Mouse (Mus musculus) cerebellum, adult 11-12 months (tissue): ENCODE measurements around the gene Tbx10.
"Not testable (repeated sequence)": the region's sequence is repeated elsewhere in the genome, so short reads cannot be mapped to it uniquely, and the experiment has no call there.

Experiments used
- DNase-seq: peaks from one replicate; pipeline ENCODE4 v3.0.0; 2022

Gene Tbx10

GRCm38 (mm10) chr19:3992416-3992815, at the start of gene Tbx10:
Tbx10 (plus strand) TSS chr19:3992752.
- no peak for DNase-seq

- DNase-seq: no peak
Observed at GRCm38 (mm10) chr19:3942986-3943735, 49.4 kb upstream of the Tbx10 start.

GRCm38 (mm10) chr19:3945872-3946564, 46.5 kb upstream of the Tbx10 start:
- DNase-seq: no peak

- DNase-seq: peak; percentile 47
Observed at GRCm38 (mm10) chr19:3946715-3947114, 45.8 kb upstream of the Tbx10 start.

- no peak for DNase-seq
Observed at GRCm38 (mm10) chr19:3947813-3948212, 44.7 kb upstream of the Tbx10 start.

- DNase-seq: no peak
Observed at GRCm38 (mm10) chr19:3948546-3948945, 44.0 kb upstream of the Tbx10 start.

GRCm38 (mm10) chr19:3950331-3950730, 42.2 kb upstream of the Tbx10 start:
- no peak for DNase-seq

GRCm38 (mm10) chr19:3951461-3951860, 41.1 kb upstream of the Tbx10 start:
- DNase-seq: no peak

- DNase-seq: no peak
Observed at GRCm38 (mm10) chr19:3952099-3952498, 40.5 kb upstream of the Tbx10 start.

GRCm38 (mm10) chr19:3955033-3955432, 37.5 kb upstream of the Tbx10 start:
- DNase-seq: no peak

GRCm38 (mm10) chr19:3955804-3956203, 36.7 kb upstream of the Tbx10 start:
- no peak for DNase-seq

- not testable (repeated sequence) for DNase-seq
Observed at GRCm38 (mm10) chr19:3957296-3958036, 35.1 kb upstream of the Tbx10 start.

GRCm38 (mm10) chr19:3958470-3958869, 34.1 kb upstream of the Tbx10 start, which contains the start of gene Aldh3b3:
Aldh3b3 (plus strand) TSS chr19:3958645.
- DNase-seq: no peak

- no peak for DNase-seq
Observed at GRCm38 (mm10) chr19:3959030-3959429, 33.5 kb upstream of the Tbx10 start.

GRCm38 (mm10) chr19:3960211-3960610, 32.3 kb upstream of the Tbx10 start:
- DNase-seq: no peak

- DNase-seq: not testable (repeated sequence)
Observed at GRCm38 (mm10) chr19:3961805-3962204, 30.7 kb upstream of the Tbx10 start.

- no peak for DNase-seq
Observed at GRCm38 (mm10) chr19:3962469-3962868, 30.1 kb upstream of the Tbx10 start.

- no peak for DNase-seq
Observed at GRCm38 (mm10) chr19:3964030-3964429, 28.5 kb upstream of the Tbx10 start.

GRCm38 (mm10) chr19:3966330-3967075, 26.0 kb upstream of the Tbx10 start:
- no peak for DNase-seq

GRCm38 (mm10) chr19:3967258-3967657, 25.3 kb upstream of the Tbx10 start:
- no peak for DNase-seq

- no peak for DNase-seq
Observed at GRCm38 (mm10) chr19:3972229-3972628, 20.3 kb upstream of the Tbx10 start, which contains the start of gene Aldh3b2. Aldh3b2 (plus strand) TSS chr19:3972328.

GRCm38 (mm10) chr19:3974608-3975007, 17.9 kb upstream of the Tbx10 start:
- DNase-seq: not testable (repeated sequence)

GRCm38 (mm10) chr19:3975866-3976265, 16.7 kb upstream of the Tbx10 start:
- no peak for DNase-seq
